Mouse (Mus musculus) stomach, postnatal 0 days (tissue): ENCODE measurements around the gene Gm9048. TPM values are rescaled to one million over a fixed set of nuclear protein-coding genes. Genes with fewer than 3 reads are reported as not detected.
"Not testable (repeated sequence)": the region's sequence is repeated elsewhere in the genome, so short reads cannot be mapped to it uniquely, and the experiment has no call there.

ENCODE experiments used
- ATAC-seq: fragments of 200-750 bp; cut with Nextera tagmentation; 2 replicates; pipeline ENCODE4 v1.8.0; 2017; ENCODE audit not compliant: low FRiP score, low TSS enrichment
- DNase-seq: peaks from one replicate; pipeline ENCODE4 v3.0.0-alpha.2; 2016; ENCODE audit warnings: low spot score
- H3K27ac ChIP-seq: fragments of 300-500 bp; sonication (generic); replicated peaks from 2 replicates; pipeline ENCODE4 v1.5.1; 2014; ENCODE audit warnings: mild to moderate bottlenecking, control low read depth
- H3K27me3 ChIP-seq: fragments of 300-500 bp; sonication (generic); 2 replicates; pipeline ENCODE4 v1.6.1; 2014; ENCODE audit warnings: low read length; ENCODE audit not compliant: control insufficient read depth, insufficient read depth
- H3K36me3 ChIP-seq: fragments of 300-500 bp; sonication (generic); 2 replicates; pipeline ENCODE4 v1.6.1; 2014; ENCODE audit warnings: low read length, mixed read lengths; ENCODE audit not compliant: control insufficient read depth, insufficient read depth
- H3K4me1 ChIP-seq: fragments of 300-500 bp; sonication (generic); replicated peaks from 2 replicates; pipeline ENCODE4 v1.6.1; 2014; ENCODE audit warnings: antibody characterized with exemption; ENCODE audit not compliant: control insufficient read depth, insufficient read depth
- H3K4me2 ChIP-seq: fragments of 300-500 bp; sonication (generic); replicated peaks from 2 replicates; pipeline ENCODE4 v1.6.1; 2014; ENCODE audit warnings: low read depth, mild to moderate bottlenecking, control low read depth, moderate library complexity
- H3K4me3 ChIP-seq: fragments of 300-500 bp; sonication (generic); 2 replicates; pipeline ENCODE4 v1.5.1; 2014; ENCODE audit warnings: low read depth, low read length, control low read depth
- H3K9ac ChIP-seq: fragments of 300-500 bp; sonication (generic); 2 replicates; pipeline ENCODE4 v1.6.1; 2014; ENCODE audit warnings: mild to moderate bottlenecking, low read length, control low read depth, mixed read lengths
- H3K9me3 ChIP-seq: fragments of 300-500 bp; sonication (generic); 2 replicates; pipeline ENCODE4 v1.6.1; 2016; ENCODE audit warnings: low read length; ENCODE audit not compliant: control insufficient read depth
- CTCF ChIP-seq: IDR thresholded peaks from 2 replicates; pipeline ENCODE4 v1.5.1; 2016; ENCODE audit warnings: antibody characterized with exemption, low read depth, mild to moderate bottlenecking, moderate library complexity
- EP300 ChIP-seq: optimal IDR thresholded peaks from 2 replicates; pipeline ENCODE3; 2016; ENCODE audit warnings: antibody characterized with exemption
- WGBS: fragments of 180-500 bp; shearing (Covaris S2); extraction: QIAGEN DNeasy Blood & Tissue Kit; methylation state at CpG from one replicate; pipeline ENCODE4 v1.1.7; 2014; 5-methylcytosine and 5-hydroxymethylcytosine counted together
- polyA plus RNA-seq: library from polyadenylated mRNA; unstranded; fragments of >200 nt; fragmentation: Nextera tagmentation; extraction: Ambion mirVana; gene quantifications from 2 replicates; pipeline ENCODE4 v1.2.1, GENCODE M21; 2015

The Gm9048 gene
- polyA plus RNA-seq = not detected in 2 replicates

- H3K27ac ChIP-seq, H3K36me3 ChIP-seq, H3K4me3 ChIP-seq, H3K27me3 ChIP-seq, H3K9me3 ChIP-seq, H3K9ac ChIP-seq, DNase-seq, ATAC-seq, H3K4me2 ChIP-seq, H3K4me1 ChIP-seq: not testable (repeated sequence)
- 100% methylated on average over 1 of the region's 14 CpGs for WGBS
Observed at GRCm38 (mm10) chr10:118348579-118348978, at the start of gene Gm9048. Gm9048 (minus strand) TSS chr10:118348679.

GRCm38 (mm10) chr10:118370443-118370842 lies 22.0 kb upstream of the Gm9048 start:
- Histone ChIP-seq H3K27me3 (no peaks in the 10 kb centered on the region), H3K9ac (no peak overlapping the region), H3K27ac (no peak overlapping the region), H3K4me3 (no peak overlapping the region), H3K4me1 (no peaks in the 10 kb centered on the region), H3K9me3 (no peaks in the 10 kb centered on the region), H3K4me2 (0 out of 2 replicates have a peak overlapping the region, but pooled peaks have one; percentile 30), H3K36me3 (no peaks in the 10 kb centered on the region)
- WGBS = 5% methylated on average over 10 of the region's 10 CpGs
- peak; percentile 80; the same call in 1 of the 2 replicates for ATAC-seq
- peak; percentile 84 for DNase-seq
- peak; percentile 99 for TF ChIP-seq CTCF
- TF ChIP-seq EP300 = no peak

- WGBS = 89% methylated on average over 9 of the region's 9 CpGs
- ATAC-seq (no peak), DNase-seq (no peak)
- Histone ChIP-seq H3K36me3 (no peaks in the 10 kb centered on the region), H3K27me3 (no peaks in the 10 kb centered on the region), H3K27ac (no peak overlapping the region), H3K4me3 (no peak overlapping the region), H3K9me3 (no peaks in the 10 kb centered on the region), H3K4me2 (no peak overlapping the region), H3K4me1 (no peaks in the 10 kb centered on the region), H3K9ac (no peak overlapping the region)
- no peak for TF ChIP-seq CTCF
Observed at GRCm38 (mm10) chr10:118369518-118369917, 21.0 kb upstream of the Gm9048 start.

GRCm38 (mm10) chr10:118354005-118354404 lies 5.5 kb upstream of the Gm9048 start, which contains the start of gene Gm9049:
Gm9049 (minus strand) TSS chr10:118354105.
- not testable (repeated sequence) for H3K36me3 ChIP-seq, DNase-seq, H3K4me3 ChIP-seq, H3K4me1 ChIP-seq, H3K27ac ChIP-seq, ATAC-seq, H3K4me2 ChIP-seq, H3K9me3 ChIP-seq, H3K27me3 ChIP-seq, H3K9ac ChIP-seq
- WGBS = no CpG with 5 or more reads among the region's 11 CpGs

GRCm38 (mm10) chr10:118343155-118343554 lies 5.3 kb downstream of the Gm9048 start, which contains the start of gene Gm9046:
Gm9046 (minus strand) TSS chr10:118343255.
- not testable (repeated sequence) for H3K9ac ChIP-seq, H3K4me2 ChIP-seq, H3K4me1 ChIP-seq, DNase-seq, H3K36me3 ChIP-seq, H3K27me3 ChIP-seq, H3K9me3 ChIP-seq, ATAC-seq, H3K27ac ChIP-seq, H3K4me3 ChIP-seq
- no CpG with 5 or more reads among the region's 14 CpGs for WGBS

- H3K36me3 ChIP-seq, H3K27me3 ChIP-seq, ATAC-seq, H3K4me2 ChIP-seq, DNase-seq, H3K4me1 ChIP-seq, H3K4me3 ChIP-seq, H3K27ac ChIP-seq, H3K9ac ChIP-seq, H3K9me3 ChIP-seq: not testable (repeated sequence)
- no CpG with 5 or more reads among the region's 14 CpGs for WGBS
Observed at GRCm38 (mm10) chr10:118337731-118338130, 10.7 kb downstream of the Gm9048 start, which contains the start of gene Gm9045. Gm9045 (minus strand) TSS chr10:118337831.

GRCm38 (mm10) chr10:118332308-118332707 lies 16.2 kb downstream of the Gm9048 start, which contains the start of gene Gm9044:
Gm9044 (minus strand) TSS chr10:118332408.
- not testable (repeated sequence) for H3K27me3 ChIP-seq, ATAC-seq, H3K9ac ChIP-seq, H3K4me3 ChIP-seq, H3K36me3 ChIP-seq, H3K4me2 ChIP-seq, H3K9me3 ChIP-seq, H3K27ac ChIP-seq, H3K4me1 ChIP-seq, DNase-seq
- no CpG with 5 or more reads among the region's 14 CpGs for WGBS

GRCm38 (mm10) chr10:118326869-118327268 lies 21.6 kb downstream of the Gm9048 start, which contains the start of gene Gm9040:
Gm9040 (minus strand) TSS chr10:118326969.
- H3K36me3 ChIP-seq, H3K9ac ChIP-seq, H3K4me2 ChIP-seq, H3K27me3 ChIP-seq, H3K27ac ChIP-seq, ATAC-seq, H3K9me3 ChIP-seq, H3K4me1 ChIP-seq, H3K4me3 ChIP-seq, DNase-seq: not testable (repeated sequence)
- no CpG with 5 or more reads among the region's 11 CpGs for WGBS
